Mouse (Mus musculus): ENCODE data around the gene Olfr1404. TPM values are rescaled to one million over a fixed set of nuclear protein-coding genes. Genes with fewer than 3 reads are reported as not detected.
"Not testable (repeated sequence)": the region's sequence is repeated elsewhere in the genome, so short reads cannot be mapped to it uniquely, and the experiment has no call there.

The Olfr1404 gene
- polyA plus RNA-seq (2015; fragmentation: Nextera tagmentation; extraction: Ambion mirVana), result not detected in 2 replicates

DNA sequence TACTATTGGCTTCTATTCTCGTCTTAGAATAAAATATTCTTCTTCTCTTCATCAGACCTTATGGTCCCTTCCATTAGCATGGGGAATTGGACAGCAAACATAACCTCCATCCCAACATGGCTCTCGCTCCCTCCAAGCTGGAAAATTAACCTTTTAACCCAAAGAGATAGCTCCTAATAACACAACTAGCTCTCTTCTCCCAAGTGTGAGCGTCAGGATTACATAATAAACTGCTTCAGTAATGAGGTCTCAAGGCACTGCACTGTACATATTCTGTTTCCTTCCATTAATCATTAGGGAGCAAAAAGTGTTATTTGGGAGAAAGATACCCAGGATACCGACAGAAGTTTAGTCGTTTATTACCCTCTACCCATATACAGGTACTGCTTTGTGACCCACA, at the start of gene Olfr1404:
Olfr1404 (plus strand) TSS at position 301 of the 400 bp plus-strand sequence.
- Histone ChIP-seq H3K9me3 (peaks cover 7% of the 10 kb centered on the region; the same call in 1 of the 2 replicates), H3K4me2 (no peak within 1 kb of the TSS), H3K36me3 (no peaks in the 10 kb centered on the region), H3K27ac (replicated peaks) (no peak within 1 kb of the TSS), H3K4me1 (no peaks in the 10 kb centered on the region), H3K27me3 (replicated peaks) (no peaks in the 10 kb centered on the region), H3K4me3 (no peak within 1 kb of the TSS), H3K9ac (no peak within 1 kb of the TSS)
- ATAC-seq (ENCODE audit: extremely low read depth, insufficient number of reproducible peaks, low FRiP score, low TSS enrichment), result no peak
- WGBS, result 68% methylated on average over 5 of the region's 5 CpGs

DNA sequence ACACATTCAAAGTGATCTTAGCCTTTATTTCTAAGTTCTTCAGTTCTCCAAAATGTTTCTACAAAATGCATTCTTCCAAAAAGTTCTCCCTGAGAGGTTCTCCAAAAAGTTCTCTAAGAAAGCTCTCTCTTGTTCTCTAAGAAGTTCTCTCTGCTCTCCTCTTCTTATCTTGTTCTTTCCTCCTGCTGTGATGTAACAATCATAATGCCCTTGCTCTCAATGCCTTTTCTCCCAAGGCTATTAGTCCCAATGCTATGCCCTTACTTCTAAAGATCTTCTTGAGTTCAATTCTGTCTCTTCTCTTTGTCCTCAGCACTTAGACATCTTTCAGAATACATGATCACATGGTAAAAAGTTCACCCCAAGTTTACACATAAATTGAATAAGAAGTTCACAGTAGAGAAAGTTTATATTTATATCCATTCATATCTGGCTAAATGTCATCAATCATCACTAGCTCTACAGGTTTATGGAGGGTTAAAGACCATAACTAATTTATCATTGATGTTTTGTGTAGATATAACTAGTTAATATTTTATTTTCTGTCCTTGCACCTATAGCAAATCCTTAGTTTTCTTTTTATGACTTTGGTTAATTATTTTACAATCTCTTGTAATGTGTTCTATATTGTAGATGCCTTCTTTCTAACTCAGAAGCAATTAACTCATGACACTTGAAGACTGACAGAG, 37.9 kb upstream of the Olfr1404 start:
- no peak for ATAC-seq (ENCODE audit: extremely low read depth, insufficient number of reproducible peaks, low FRiP score, low TSS enrichment)
- H3K36me3 ChIP-seq, result no peaks in the 10 kb centered on the region
- H3K27ac ChIP-seq (replicated peaks), result no peak overlapping the region
- no peak overlapping the region for H3K4me3 ChIP-seq
- no peaks in the 10 kb centered on the region for H3K9me3 ChIP-seq
- no peaks in the 10 kb centered on the region for H3K27me3 ChIP-seq (replicated peaks)
- H3K9ac ChIP-seq, result no peak overlapping the region
- no peaks in the 10 kb centered on the region for H3K4me1 ChIP-seq
- no peak overlapping the region for H3K4me2 ChIP-seq

DNA sequence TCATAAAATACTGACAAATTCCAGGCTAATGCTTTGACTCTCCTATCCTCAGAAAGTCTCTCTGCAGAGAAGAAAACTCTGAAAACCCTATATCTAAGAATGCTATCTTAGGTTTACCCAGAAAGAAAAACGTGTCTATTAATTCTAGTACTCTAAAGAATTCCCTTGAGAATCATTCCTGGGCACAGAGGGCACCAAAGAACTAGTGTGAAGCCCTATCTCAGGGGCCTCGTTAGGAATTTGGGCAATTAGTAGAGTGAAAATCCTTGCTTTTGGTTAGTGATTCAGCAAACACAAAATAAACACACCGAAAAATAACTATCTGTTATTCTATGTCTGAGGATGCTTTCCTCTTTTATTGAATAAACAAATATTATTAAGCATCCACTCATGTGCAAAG, 21.7 kb upstream of the Olfr1404 start, which contains the start of gene Olfr1406:
Olfr1406 (minus strand) TSS at position 101 of the 400 bp plus-strand sequence.
- no peaks in the 10 kb centered on the region for H3K27me3 ChIP-seq (replicated peaks)
- no peaks in the 10 kb centered on the region for H3K36me3 ChIP-seq
- H3K4me1 ChIP-seq, result no peaks in the 10 kb centered on the region
- no peak within 1 kb of the TSS for H3K27ac ChIP-seq (replicated peaks)
- H3K9me3 ChIP-seq, result no peaks in the 10 kb centered on the region
- no peak within 1 kb of the TSS for H3K4me3 ChIP-seq
- no peak within 1 kb of the TSS for H3K9ac ChIP-seq
- no peak for ATAC-seq (ENCODE audit: extremely low read depth, insufficient number of reproducible peaks, low FRiP score, low TSS enrichment)
- H3K4me2 ChIP-seq, result no peak within 1 kb of the TSS
- WGBS, result 49% methylated on average over 3 of the region's 3 CpGs

DNA sequence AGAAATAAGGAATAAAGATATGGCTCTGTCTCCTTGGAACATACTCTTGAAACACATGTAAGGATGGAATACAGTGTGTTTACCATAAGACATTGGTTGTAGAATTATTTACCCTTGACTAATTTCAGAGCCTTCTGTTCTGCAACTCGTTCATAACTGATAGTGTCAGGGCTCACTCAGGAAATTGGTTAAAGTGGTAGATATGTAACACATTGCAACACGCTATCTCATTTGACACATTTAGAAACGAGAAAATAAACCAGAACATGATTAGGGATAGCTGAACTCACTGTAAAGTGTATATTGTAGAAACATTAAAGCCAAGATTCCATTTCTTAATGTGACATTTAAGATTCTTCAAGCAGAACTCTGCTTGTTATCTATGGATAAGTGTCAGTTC, 20.1 kb upstream of the Olfr1404 start:
- Histone ChIP-seq H3K4me2 (no peak overlapping the region), H3K4me3 (no peak overlapping the region), H3K9me3 (no peaks in the 10 kb centered on the region), H3K27ac (replicated peaks) (no peak overlapping the region), H3K4me1 (no peaks in the 10 kb centered on the region), H3K9ac (no peak overlapping the region), H3K27me3 (replicated peaks) (no peaks in the 10 kb centered on the region), H3K36me3 (no peaks in the 10 kb centered on the region)
- WGBS, result 32% methylated on average over 3 of the region's 3 CpGs
- ATAC-seq (ENCODE audit: extremely low read depth, insufficient number of reproducible peaks, low FRiP score, low TSS enrichment), result no peak

DNA sequence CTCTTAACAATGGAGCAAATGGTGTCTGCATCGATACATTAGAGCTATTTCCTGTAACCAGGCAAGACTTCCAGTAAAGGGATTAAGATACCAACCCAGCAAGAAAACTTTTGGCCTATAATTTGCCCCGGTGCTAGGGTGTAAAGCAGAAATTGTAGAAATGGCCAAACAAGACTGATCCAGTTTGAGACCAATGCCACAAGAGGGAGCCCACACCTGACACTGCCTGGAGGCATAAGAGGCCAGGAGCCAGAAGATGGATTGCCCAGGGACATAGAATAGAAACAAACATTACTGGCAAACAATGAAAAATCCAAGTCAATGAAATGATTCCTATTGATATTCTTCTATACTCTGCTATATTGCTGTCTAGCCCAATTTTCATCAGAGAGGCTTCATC, 15.8 kb upstream of the Olfr1404 start:
- no peaks in the 10 kb centered on the region for H3K36me3 ChIP-seq
- no peaks in the 10 kb centered on the region for H3K4me1 ChIP-seq
- H3K4me2 ChIP-seq, result no peak overlapping the region
- H3K4me3 ChIP-seq, result no peak overlapping the region
- H3K9ac ChIP-seq, result no peak overlapping the region
- H3K27ac ChIP-seq (replicated peaks), result no peak overlapping the region
- ATAC-seq (ENCODE audit: extremely low read depth, insufficient number of reproducible peaks, low FRiP score, low TSS enrichment), result no peak
- WGBS, result 63% methylated on average over 2 of the region's 2 CpGs
- no peaks in the 10 kb centered on the region for H3K27me3 ChIP-seq (replicated peaks)
- H3K9me3 ChIP-seq, result no peaks in the 10 kb centered on the region

DNA sequence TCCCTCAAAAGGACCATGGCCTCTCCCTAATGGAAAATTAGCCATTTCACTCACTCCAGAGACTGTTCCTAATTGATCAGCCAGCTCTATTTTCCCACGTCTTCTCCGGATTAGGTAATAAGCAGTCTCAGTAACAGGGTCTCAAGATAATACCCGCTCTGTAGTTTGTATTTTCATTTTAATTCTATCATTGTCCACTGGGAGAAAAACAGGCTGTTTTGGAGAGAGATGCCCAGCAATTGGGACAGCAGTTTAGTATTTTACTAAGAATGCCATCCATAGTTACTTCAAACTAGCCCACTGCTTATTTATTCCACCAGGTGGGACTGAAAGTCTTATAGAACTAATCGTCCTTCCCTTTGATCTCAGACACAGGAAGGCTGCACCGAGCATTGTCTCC, 14.7 kb upstream of the Olfr1404 start, which contains the start of gene Olfr218:
Olfr218 (plus strand) TSS at position 301 of the 400 bp plus-strand sequence.
- Histone ChIP-seq H3K4me1 (no peaks in the 10 kb centered on the region), H3K36me3 (no peaks in the 10 kb centered on the region), H3K9me3 (no peaks in the 10 kb centered on the region), H3K9ac (no peak within 1 kb of the TSS), H3K27me3 (replicated peaks) (no peaks in the 10 kb centered on the region), H3K4me3 (no peak within 1 kb of the TSS), H3K4me2 (no peak within 1 kb of the TSS), H3K27ac (replicated peaks) (no peak within 1 kb of the TSS)
- WGBS, result 72% methylated on average over 5 of the region's 5 CpGs
- no peak for ATAC-seq (ENCODE audit: extremely low read depth, insufficient number of reproducible peaks, low FRiP score, low TSS enrichment)

DNA sequence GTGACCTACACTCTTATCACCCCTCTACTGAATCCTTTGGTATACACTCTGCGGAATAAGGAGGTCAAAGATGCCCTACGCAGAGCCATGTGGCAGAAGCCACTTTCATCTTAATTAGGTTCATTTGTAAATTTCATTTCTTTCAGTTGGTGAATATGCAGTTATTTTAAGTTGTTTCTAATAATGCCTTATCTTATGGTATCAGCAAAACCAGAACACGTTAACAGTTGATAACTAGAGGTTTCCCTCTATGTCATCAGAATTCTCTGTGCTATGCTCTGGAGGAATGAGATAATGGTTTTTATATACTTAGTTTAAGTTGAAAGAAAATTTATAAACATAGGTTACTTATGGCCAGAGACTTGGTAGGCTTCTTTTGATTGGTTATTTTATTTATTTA, 4.3 kb downstream of the Olfr1404 start:
- ATAC-seq (ENCODE audit: extremely low read depth, insufficient number of reproducible peaks, low FRiP score, low TSS enrichment), result no peak

DNA sequence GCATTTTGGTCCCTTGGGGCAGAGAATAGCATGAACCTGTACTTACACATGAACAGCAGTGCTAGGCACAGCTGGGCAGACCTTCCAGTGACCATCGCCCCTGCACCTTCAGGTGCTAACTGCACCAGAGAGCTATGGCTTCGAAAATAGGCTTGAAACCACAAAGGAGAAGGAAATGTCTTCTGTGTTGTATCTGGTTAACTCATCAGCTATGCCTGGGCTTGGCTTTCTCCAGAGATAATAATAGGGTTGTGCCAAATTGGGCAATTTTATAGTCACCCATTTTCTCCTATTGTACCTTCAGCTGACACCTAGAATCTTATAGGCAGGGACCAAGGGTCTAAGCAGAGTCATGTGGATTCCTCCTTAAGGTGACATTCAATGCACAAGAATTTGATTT, 14.9 kb downstream of the Olfr1404 start, which contains the start of gene Fcer1a:
Fcer1a (minus strand) TSS at position 134 of the 400 bp plus-strand sequence.
- Histone ChIP-seq H3K27ac (replicated peaks) (no peak within 1 kb of the TSS), H3K4me3 (no peak within 1 kb of the TSS), H3K9ac (no peak within 1 kb of the TSS), H3K27me3 (replicated peaks) (no peaks in the 10 kb centered on the region), H3K4me2 (no peak within 1 kb of the TSS), H3K36me3 (no peaks in the 10 kb centered on the region), H3K9me3 (no peaks in the 10 kb centered on the region), H3K4me1 (no peaks in the 10 kb centered on the region)
- no peak for ATAC-seq (ENCODE audit: extremely low read depth, insufficient number of reproducible peaks, low FRiP score, low TSS enrichment)
- WGBS, result 68% methylated on average over 2 of the region's 2 CpGs

More for the DNA sequence above, 4.3 kb downstream of the Olfr1404 start:
- no peaks in the 10 kb centered on the region for H3K4me1 ChIP-seq
- no peak overlapping the region for H3K27ac ChIP-seq (replicated peaks)
- H3K4me3 ChIP-seq, result no peak overlapping the region
- 79% methylated on average over 3 of the region's 3 CpGs for WGBS
- H3K9me3 ChIP-seq, result no peaks in the 10 kb centered on the region
- H3K9ac ChIP-seq, result no peak overlapping the region
- H3K36me3 ChIP-seq, result no peaks in the 10 kb centered on the region
- no peaks in the 10 kb centered on the region for H3K27me3 ChIP-seq (replicated peaks)
- H3K4me2 ChIP-seq, result no peak overlapping the region

DNA sequence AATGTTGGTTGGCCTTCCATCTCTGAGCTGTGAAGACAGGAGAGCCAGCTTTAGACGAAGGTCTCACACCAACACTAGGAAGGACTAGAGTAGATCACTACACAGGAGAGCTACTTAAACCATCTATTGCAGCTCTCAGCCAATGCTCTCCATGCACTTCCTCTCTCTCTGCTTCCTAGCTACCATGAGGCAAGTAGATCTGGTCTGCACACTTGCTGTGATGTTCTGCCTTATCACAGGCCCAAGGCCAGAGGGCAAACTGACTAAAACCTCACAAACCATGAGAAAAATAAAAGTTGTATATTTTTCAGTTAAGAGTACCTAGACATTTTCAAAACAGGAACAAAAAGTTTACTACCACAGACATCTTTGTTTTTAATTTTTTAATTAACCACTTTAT, 24.8 kb downstream of the Olfr1404 start:
- ATAC-seq (ENCODE audit: extremely low read depth, insufficient number of reproducible peaks, low FRiP score, low TSS enrichment); H3K27me3 ChIP-seq (replicated peaks); H3K27ac ChIP-seq (replicated peaks); H3K4me1 ChIP-seq; H3K9me3 ChIP-seq; H3K9ac ChIP-seq; H3K36me3 ChIP-seq; H3K4me2 ChIP-seq; H3K4me3 ChIP-seq: not testable (repeated sequence)
- 63% methylated on average over 1 of the region's 1 CpGs for WGBS

DNA sequence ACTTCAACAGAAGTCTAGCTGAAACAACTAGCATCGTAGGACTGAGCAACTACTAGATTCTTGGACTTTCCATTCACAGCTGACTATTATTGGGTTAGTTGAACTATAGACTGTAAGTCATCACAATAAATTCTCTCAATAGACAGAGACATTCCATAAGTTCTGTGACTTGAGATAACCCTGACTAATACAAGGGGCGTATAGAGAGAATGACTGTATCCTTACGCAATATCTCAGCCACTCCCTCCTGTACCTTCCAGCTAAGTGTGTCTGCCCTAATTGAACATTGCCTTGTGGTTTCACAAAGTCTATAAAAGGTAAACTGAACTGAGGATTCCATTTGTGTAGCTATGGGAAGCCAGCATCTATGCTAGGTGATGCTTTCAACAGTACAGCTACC, 37.7 kb downstream of the Olfr1404 start:
- Histone ChIP-seq H3K9ac (no peak overlapping the region), H3K36me3 (no peaks in the 10 kb centered on the region), H3K9me3 (no peaks in the 10 kb centered on the region), H3K4me2 (no peak overlapping the region), H3K27me3 (replicated peaks) (no peaks in the 10 kb centered on the region), H3K4me3 (no peak overlapping the region), H3K27ac (replicated peaks) (no peak overlapping the region), H3K4me1 (no peaks in the 10 kb centered on the region)
- WGBS, result 76% methylated on average over 3 of the region's 3 CpGs
- no peak for ATAC-seq (ENCODE audit: extremely low read depth, insufficient number of reproducible peaks, low FRiP score, low TSS enrichment)

DNA sequence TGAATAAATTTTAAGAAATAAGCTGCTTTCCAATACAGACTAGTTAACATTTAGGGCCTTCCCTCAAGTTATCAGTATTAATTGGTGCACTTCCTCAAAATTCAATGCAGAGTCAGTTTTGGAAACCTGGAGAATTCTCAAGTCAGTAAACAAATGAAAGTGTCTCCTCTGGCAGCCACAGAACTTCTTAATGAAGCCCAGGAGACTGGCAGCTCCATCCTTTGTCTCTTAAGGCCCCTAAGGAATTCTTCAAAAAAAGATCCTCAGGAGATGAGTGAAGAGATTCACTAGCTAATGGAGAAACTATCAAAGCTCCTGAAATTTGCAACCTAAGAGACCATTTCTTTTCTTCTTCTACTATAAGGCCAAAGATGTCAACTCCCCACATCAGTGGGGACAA, 53.5 kb downstream of the Olfr1404 start, which contains the start of gene Olfr418:
Olfr418 (plus strand) TSS at position 301 of the 400 bp plus-strand sequence.
- Histone ChIP-seq H3K4me3 (no peak within 1 kb of the TSS), H3K4me1 (no peaks in the 10 kb centered on the region), H3K9ac (no peak within 1 kb of the TSS), H3K9me3 (0 out of 2 replicates have a peak, but pooled peaks cover 3% of the 10 kb centered on the region), H3K27me3 (replicated peaks) (no peaks in the 10 kb centered on the region), H3K27ac (replicated peaks) (no peak within 1 kb of the TSS), H3K36me3 (no peaks in the 10 kb centered on the region), H3K4me2 (no peak within 1 kb of the TSS)
- ATAC-seq (ENCODE audit: extremely low read depth, insufficient number of reproducible peaks, low FRiP score, low TSS enrichment), result no peak
